8 mouse cellular contexts compared by ENCODE assay signal in genomic region chr2:26486264-26486810, GRCm38 (mm10). TPM values are rescaled to one million over a fixed set of nuclear protein-coding genes. Genes with fewer than 3 reads are reported as not detected.
DNase-seq lines count a peak whose midpoint lies in the region; ATAC-seq and TF ChIP-seq lines count a peak whose summit lies in the region.
"Had no signal": no experiment of that assay in that cellular context is flagged by ENCODE, and none has a peak within 500 bp of the region (broad histone marks: within the 10 kb centered on the region; RNA-seq: fewer than 3 reads in every experiment).

No protein-coding gene starts in this region.

- peak overlapping the region; percentile 58 for H3K4me2 ChIP-seq in forebrain, embryonic 13.5 days
- H3K4me2 ChIP-seq in limb, embryonic 11.5 days (ENCODE audit: low read depth, severe bottlenecking): no peak overlapping the region
- no peak overlapping the region for H3K4me2 ChIP-seq in stomach, embryonic 14.5 days (replicated peaks; ENCODE audit: low read depth, low read length)

- H3K36me3 ChIP-seq in kidney, adult 2 months (ENCODE audit: control insufficient read depth, insufficient read depth, low read length): no peaks in the 10 kb centered on the region
- H3K36me3 ChIP-seq in forebrain, embryonic 13.5 days (ENCODE audit: poor library complexity, severe bottlenecking): peaks cover 40% of the 10 kb centered on the region
- no peaks in the 10 kb centered on the region for H3K36me3 ChIP-seq in limb, embryonic 11.5 days (ENCODE audit: control insufficient read depth, insufficient read depth, low read length)
- peaks cover 22% of the 10 kb centered on the region for H3K36me3 ChIP-seq in stomach, embryonic 14.5 days (ENCODE audit: control insufficient read depth, insufficient read depth, low read length)

- peak; percentile 62 to 78 for DNase-seq in kidney, postnatal 4 days
- no peak for DNase-seq in kidney, adult 2 months
- DNase-seq in limb, embryonic 11.5 days (ENCODE audit: low spot score): no peak
- no peak for DNase-seq in adipocyte (ENCODE audit: low spot score)
- DNase-seq: lung, postnatal 4 days had no signal

- peaks cover 56% of the 10 kb centered on the region for H3K4me1 ChIP-seq in kidney, adult 2 months (ENCODE audit: control insufficient read depth, insufficient read depth, low read length)
- H3K4me1 ChIP-seq in forebrain, embryonic 13.5 days: peaks cover 96% of the 10 kb centered on the region
- peaks cover 74% of the 10 kb centered on the region for H3K4me1 ChIP-seq in limb, embryonic 11.5 days (ENCODE audit: control insufficient read depth, insufficient read depth, low read length)
- H3K4me1 ChIP-seq in stomach, embryonic 14.5 days (ENCODE audit: control insufficient read depth, insufficient read depth, low read length): peaks cover 82% of the 10 kb centered on the region

- WGBS in kidney, adult 2 months: 26% methylated on average over 5 of the region's 5 CpGs
- 12% methylated on average over 5 of the region's 5 CpGs for WGBS in forebrain, embryonic 13.5 days
- 16% methylated on average over 5 of the region's 5 CpGs for WGBS in limb, embryonic 11.5 days
- WGBS in stomach, embryonic 14.5 days: 29% methylated on average over 5 of the region's 5 CpGs

- no peak for TF ChIP-seq POLR2A in kidney, adult 2 months (IDR thresholded peaks at IDR 0.05; ENCODE audit: low read depth, low read length)

- H3K4me3 ChIP-seq in kidney, adult 2 months (ENCODE audit: insufficient read depth, low read depth, low read length): no peak overlapping the region
- peak overlapping the region; percentile 21 for H3K4me3 ChIP-seq in forebrain, embryonic 13.5 days
- no peak overlapping the region for H3K4me3 ChIP-seq in limb, embryonic 11.5 days (ENCODE audit: low read depth, low read length)
- no peak overlapping the region for H3K4me3 ChIP-seq in stomach, embryonic 14.5 days (ENCODE audit: low read depth, low read length)

- no peak for ATAC-seq in forebrain, embryonic 13.5 days
- ATAC-seq in limb, embryonic 11.5 days (ENCODE audit: insufficient number of reproducible peaks, low FRiP score, low TSS enrichment, low read depth): no peak
- ATAC-seq in stomach, embryonic 14.5 days (ENCODE audit: insufficient number of reproducible peaks, insufficient read depth, low FRiP score, low read depth): no peak
- no peak for ATAC-seq in granulocyte monocyte progenitor cell, adult 5-6 weeks (replicated peaks; ENCODE audit: poor library complexity, severe bottlenecking)

- H3K27me3 ChIP-seq in kidney, adult 2 months (replicated peaks; ENCODE audit: control insufficient read depth, insufficient read depth, low read length): no peaks in the 10 kb centered on the region
- H3K27me3 ChIP-seq in forebrain, embryonic 13.5 days: no peaks in the 10 kb centered on the region
- no peaks in the 10 kb centered on the region for H3K27me3 ChIP-seq in limb, embryonic 11.5 days (ENCODE audit: control insufficient read depth, insufficient read depth, low read length)
- no peaks in the 10 kb centered on the region for H3K27me3 ChIP-seq in stomach, embryonic 14.5 days (ENCODE audit: control insufficient read depth, insufficient read depth, low read length)

- H3K9me3 ChIP-seq in forebrain, embryonic 13.5 days (replicated peaks): no peaks in the 10 kb centered on the region
- no peaks in the 10 kb centered on the region for H3K9me3 ChIP-seq in limb, embryonic 11.5 days (ENCODE audit: control insufficient read depth, low read length)
- H3K9me3 ChIP-seq in stomach, embryonic 14.5 days (ENCODE audit: control insufficient read depth, low read depth, low read length): no peaks in the 10 kb centered on the region

- H3K27ac ChIP-seq in kidney, adult 2 months (ENCODE audit: insufficient read depth, low read depth, low read length): no peak overlapping the region
- H3K27ac ChIP-seq in forebrain, embryonic 13.5 days: peak overlapping the region; percentile 99
- H3K27ac ChIP-seq in limb, embryonic 11.5 days (replicated peaks; ENCODE audit: low read depth, low read length): no peak overlapping the region
- peak overlapping the region; percentile 66; the same call in 1 of the 2 replicates for H3K27ac ChIP-seq in stomach, embryonic 14.5 days (ENCODE audit: low read length)

- peak overlapping the region; percentile 62 for H3K9ac ChIP-seq in forebrain, embryonic 13.5 days
- peak overlapping the region; percentile 7; the same call in 1 of the 2 replicates for H3K9ac ChIP-seq in limb, embryonic 11.5 days (ENCODE audit: low read length)
- no peak overlapping the region for H3K9ac ChIP-seq in stomach, embryonic 14.5 days (replicated peaks; ENCODE audit: low read depth, low read length)

- TF ChIP-seq CTCF in kidney, adult 2 months (conservative IDR thresholded peaks at IDR 0.05; ENCODE audit: insufficient read depth, insufficient read length, low read depth, low read length): no peak

RNA-seq across cellular contexts. Expression of gene Notch1, which starts 30.1 kb away (rescaled TPM):
- 16.1 and 17.7 TPM in 2 replicates for polyA plus RNA-seq in kidney, adult 2 months (2012; rRNA removed)
- polyA plus RNA-seq in forebrain, embryonic 13.5 days (2015; fragmentation: Nextera tagmentation; extraction: Ambion mirVana): 28.1 and 32.8 TPM in 2 replicates
- polyA plus RNA-seq in limb, embryonic 11.5 days (2014; fragmentation: Nextera tagmentation; extraction: Ambion mirVana): 14.5 and 15.0 TPM in 2 replicates
- 29.5 and 31.7 TPM in 2 replicates for polyA plus RNA-seq in stomach, embryonic 14.5 days (2014; fragmentation: Nextera tagmentation; extraction: Ambion mirVana)
- total RNA-seq in granulocyte monocyte progenitor cell, adult 5-6 weeks (2014; fragmentation: Nextera tagmentation): 19.2 and 22.6 TPM in 2 replicates
- 8.1 and 8.5 TPM in 2 replicates for total RNA-seq in granulocyte monocyte progenitor cell, adult 5-6 weeks (2017)

RNA-seq across cellular contexts. Expression of gene Sec16a, which starts 41.3 kb away (rescaled TPM):
- polyA plus RNA-seq in kidney, adult 2 months (2012; rRNA removed): 71.1 and 87.5 TPM in 2 replicates
- polyA plus RNA-seq in forebrain, embryonic 13.5 days (2015; fragmentation: Nextera tagmentation; extraction: Ambion mirVana): 16.9 and 22.5 TPM in 2 replicates
- polyA plus RNA-seq in limb, embryonic 11.5 days (2014; fragmentation: Nextera tagmentation; extraction: Ambion mirVana): 36.3 and 40.9 TPM in 2 replicates
- 33.4 and 37.7 TPM in 2 replicates for polyA plus RNA-seq in stomach, embryonic 14.5 days (2014; fragmentation: Nextera tagmentation; extraction: Ambion mirVana)
- total RNA-seq in granulocyte monocyte progenitor cell, adult 5-6 weeks (2014; fragmentation: Nextera tagmentation): 42.3 and 47.0 TPM in 2 replicates
- 29.8 and 32.5 TPM in 2 replicates for total RNA-seq in granulocyte monocyte progenitor cell, adult 5-6 weeks (2017)

Comparison
In these comparisons a context has a peak if more than half of its experiments do, and no peak if none do; other contexts are left out.
1. DNase-seq: peak in kidney, postnatal 4 days (2 of 2); none in kidney, adult 2 months (single experiment), limb, embryonic 11.5 days (single experiment) and adipocyte (single experiment).
2. H3K27ac ChIP-seq: peak in forebrain, embryonic 13.5 days (single experiment) and stomach, embryonic 14.5 days (single experiment); none in kidney, adult 2 months (single experiment) and limb, embryonic 11.5 days (single experiment).